Mouse (Mus musculus): Measurements from ENCODE around the gene Aars2.

DNA sequence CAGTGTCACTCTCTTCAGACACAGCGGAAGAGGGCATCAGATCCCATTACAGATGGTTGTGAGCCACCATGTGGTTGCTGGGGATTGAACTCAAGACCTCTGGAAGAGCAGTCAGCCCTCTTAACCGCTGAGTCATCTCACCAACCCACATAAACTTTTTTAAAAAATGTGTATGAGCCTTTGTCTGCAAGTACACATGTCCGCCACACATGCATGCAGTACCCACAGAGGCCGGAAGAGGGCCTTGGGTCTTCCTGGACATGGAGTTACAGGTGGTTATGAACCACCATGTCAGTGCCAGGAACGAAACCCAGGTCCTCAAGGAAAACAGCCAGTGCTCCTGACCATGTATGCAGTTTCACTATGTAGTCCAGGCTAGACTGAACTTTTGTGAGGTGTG lies 49.2 kb upstream of the Aars2 start:
- TF ChIP-seq CTCF (IDR thresholded peaks at IDR 0.05; ENCODE audit: insufficient read depth, low read depth, low read length): no peak
- TF ChIP-seq POLR2A (IDR thresholded peaks at IDR 0.05; ENCODE audit: insufficient read depth, low read depth, low read length): no peak
